Mouse (Mus musculus) heart, embryonic 14.5 days (tissue): ENCODE measurements around the gene Rps3. TPM values are rescaled to one million over a fixed set of nuclear protein-coding genes. Genes with fewer than 3 reads are reported as not detected.

Experiments
- ATAC-seq: fragments of 200-750 bp; cut with Nextera tagmentation; 2 replicates; pipeline ENCODE4 v1.8.0; 2017; ENCODE audit warnings: low read depth, moderate TSS enrichment; ENCODE audit not compliant: insufficient number of reproducible peaks, insufficient read depth, low FRiP score
- H3K27ac ChIP-seq, 2 experiments: fragments of 200-500 bp in 1 of 2; fragments of 300-500 bp in 1 of 2; sonication (generic) in 1 of 2; replicated peaks in 1 of 2; 2 replicates each; pipeline ENCODE4 v1.5.1; 2012 to 2014; ENCODE audit warnings: low read depth in 2 of 2, low read length in 2 of 2, control low read depth in 1 of 2, mild to moderate bottlenecking in 1 of 2, mixed read lengths in 1 of 2; ENCODE audit not compliant: control insufficient read depth in 1 of 2, insufficient read depth in 1 of 2
- H3K27me3 ChIP-seq: fragments of 300-500 bp; sonication (generic); 2 replicates; pipeline ENCODE4 v1.6.1; 2014; ENCODE audit warnings: mild to moderate bottlenecking, low read length, control low read depth; ENCODE audit not compliant: control insufficient read depth, insufficient read depth
- H3K36me3 ChIP-seq: fragments of 300-500 bp; sonication (generic); 2 replicates; pipeline ENCODE4 v1.6.1; 2014; ENCODE audit warnings: mild to moderate bottlenecking, control low read depth, low read length, mixed read lengths; ENCODE audit not compliant: control insufficient read depth, insufficient read depth
- H3K4me1 ChIP-seq, 2 experiments: fragments of 200-500 bp in 1 of 2; fragments of 300-500 bp in 1 of 2; sonication (generic) in 1 of 2; 2 replicates each; pipeline ENCODE4 v1.6.1; 2012 to 2014; ENCODE audit warnings: low read length in 2 of 2, control low read depth in 1 of 2, mixed read lengths in 1 of 2; ENCODE audit not compliant: control insufficient read depth in 2 of 2, insufficient read depth in 2 of 2
- H3K4me2 ChIP-seq: fragments of 300-500 bp; sonication (generic); 2 replicates; pipeline ENCODE4 v1.6.1; 2014; ENCODE audit warnings: mild to moderate bottlenecking, low read length
- H3K4me3 ChIP-seq, 2 experiments: fragments of 200-500 bp in 1 of 2; fragments of 300-500 bp in 1 of 2; sonication (generic) in 1 of 2; 2 replicates each; pipeline ENCODE4 v1.5.1; 2012 to 2014; ENCODE audit warnings: low read length in 2 of 2, mild to moderate bottlenecking in 2 of 2, control low read depth in 1 of 2, low read depth in 1 of 2, moderate library complexity in 1 of 2; ENCODE audit not compliant: control insufficient read depth in 1 of 2, insufficient read depth in 1 of 2
- H3K9ac ChIP-seq: fragments of 300-500 bp; sonication (generic); 2 replicates; pipeline ENCODE4 v1.6.1; 2014; ENCODE audit warnings: mild to moderate bottlenecking, low read length
- H3K9me3 ChIP-seq: fragments of 300-500 bp; sonication (generic); 2 replicates; pipeline ENCODE4 v1.6.1; 2016; ENCODE audit warnings: low read length, control low read depth; ENCODE audit not compliant: control insufficient read depth
- WGBS: fragments of 180-500 bp; shearing (Covaris S2); extraction: QIAGEN DNeasy Blood & Tissue Kit; methylation state at CpG from one replicate; pipeline ENCODE4 v1.1.7; 2014; 5-methylcytosine and 5-hydroxymethylcytosine counted together
- polyA plus RNA-seq: library from polyadenylated mRNA; unstranded; fragments of >200 nt; fragmentation: Nextera tagmentation; extraction: Ambion mirVana; gene quantifications from 2 replicates; pipeline ENCODE4 v1.2.1, GENCODE M21; 2014

Rps3 gene
- polyA plus RNA-seq, result 538 and 543 TPM in 2 replicates

DNA sequence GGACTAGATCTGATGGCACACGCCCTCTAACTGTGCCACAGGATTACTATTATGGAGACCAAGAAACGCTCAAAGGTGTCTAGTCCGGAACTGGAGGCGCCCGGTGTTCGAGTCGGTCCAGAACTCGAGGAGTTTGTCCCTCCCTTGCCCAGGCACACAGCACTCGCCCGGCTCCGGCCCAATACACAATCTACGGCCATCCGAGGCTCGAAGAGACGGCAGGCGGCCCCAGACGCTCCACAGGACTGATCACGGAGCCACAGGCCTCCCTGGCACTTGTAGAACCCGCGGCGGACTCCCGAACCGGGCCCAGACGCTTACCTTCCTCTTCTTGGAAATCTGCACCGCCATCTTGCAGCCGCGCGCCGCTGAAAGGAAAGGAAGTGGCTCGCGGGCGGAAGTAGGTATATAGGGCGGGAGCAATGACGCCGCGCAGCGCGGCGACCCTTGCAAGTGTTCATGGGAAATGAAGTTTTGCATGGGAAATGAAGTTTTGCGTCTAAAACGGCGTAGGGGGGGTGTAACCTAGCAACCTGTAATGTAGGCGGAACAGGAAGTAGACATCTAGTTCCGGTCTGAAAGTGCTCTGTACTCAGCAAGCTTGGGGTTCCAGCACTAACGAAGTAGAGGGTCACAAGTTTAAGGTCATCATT lies at the start of gene Rps3:
Gene Rps3 (minus strand): TSS at position 468 of the 653 bp plus-strand sequence.
- under 1% methylated on average over 45 of the region's 45 CpGs for whole genome bisulfite sequencing
- Histone ChIP-seq H3K9ac (peak within 1 kb of the TSS; percentile 91), H3K36me3 (peaks cover 41% of the 10 kb centered on the region), H3K4me1 (peaks cover 9 to 34% of the 10 kb centered on the region in 2 experiments), H3K27me3 (no peaks in the 10 kb centered on the region), H3K4me2 (peak within 1 kb of the TSS; percentile 77), H3K27ac (peak within 1 kb of the TSS; percentile 56 to 78), H3K4me3 (peak within 1 kb of the TSS; percentile 73 to 90), H3K9me3 (no peaks in the 10 kb centered on the region)
- peak; percentile 91 for ATAC-seq

DNA sequence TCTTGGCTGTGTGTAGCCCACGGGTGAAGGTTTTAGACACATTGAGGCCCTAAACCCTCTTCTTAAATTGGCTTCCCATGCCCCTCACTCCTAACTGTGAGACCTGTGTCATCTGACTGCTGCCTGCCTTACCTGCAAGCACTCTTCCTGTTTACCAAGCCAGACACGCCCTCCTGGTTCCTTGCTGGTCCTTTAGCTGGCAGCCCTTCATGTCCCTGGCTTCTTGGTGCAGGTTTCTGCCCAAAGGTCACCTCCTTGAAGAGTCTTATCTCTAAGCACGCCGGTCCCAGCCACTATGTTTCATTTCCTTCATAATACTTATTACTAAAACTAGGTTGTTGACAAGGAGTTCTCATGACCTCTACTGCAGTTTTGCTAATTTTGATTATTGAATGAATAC lies 49.0 kb upstream of the Rps3 start:
- no peak overlapping the region for H3K4me3 ChIP-seq
- H3K4me2 ChIP-seq, result no peak overlapping the region
- no peak for ATAC-seq
- peaks cover 10 to 15% of the 10 kb centered on the region in 2 experiments for H3K4me1 ChIP-seq
- H3K9me3 ChIP-seq, result no peaks in the 10 kb centered on the region
- no peak overlapping the region for H3K9ac ChIP-seq
- H3K27ac ChIP-seq, result no peak overlapping the region
- 62% methylated on average over 4 of the region's 4 CpGs for WGBS
- no peaks in the 10 kb centered on the region for H3K36me3 ChIP-seq
- no peaks in the 10 kb centered on the region for H3K27me3 ChIP-seq

DNA sequence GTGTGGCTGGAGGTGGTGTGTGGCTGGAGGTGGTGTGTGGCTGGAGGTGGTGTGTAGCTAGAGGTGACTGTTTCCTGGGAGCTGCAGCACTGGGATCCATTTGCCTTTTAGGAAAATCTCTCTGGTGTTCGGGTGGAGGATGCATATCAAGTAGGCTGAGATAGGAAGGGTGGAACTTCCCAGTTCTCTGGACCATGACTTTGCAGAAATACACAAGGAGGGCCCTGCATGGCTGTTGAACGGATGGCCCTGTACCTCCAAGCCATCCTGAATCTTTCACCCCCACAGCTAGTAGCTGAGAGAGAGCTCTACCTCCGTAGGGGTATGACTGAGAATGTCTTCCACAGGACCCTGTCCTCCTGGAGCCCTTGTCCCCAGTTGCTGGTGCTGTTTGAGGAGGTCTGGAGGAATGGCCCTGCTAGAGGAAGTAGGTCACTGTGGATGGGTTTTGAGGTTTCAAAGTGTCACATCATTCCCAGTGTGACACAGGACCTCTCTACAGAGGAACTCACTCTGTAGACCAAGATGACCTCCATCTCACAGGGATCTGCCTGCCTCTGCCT lies 48.0 kb upstream of the Rps3 start:
- Histone ChIP-seq H3K9me3 (no peaks in the 10 kb centered on the region), H3K27me3 (no peaks in the 10 kb centered on the region), H3K27ac (no peak overlapping the region), H3K4me2 (no peak overlapping the region), H3K36me3 (no peaks in the 10 kb centered on the region), H3K9ac (no peak overlapping the region), H3K4me3 (no peak overlapping the region), H3K4me1 (peaks cover 5 to 7% of the 10 kb centered on the region in 2 experiments; a peak in 3 of 4 replicates)
- 69% methylated on average over 3 of the region's 3 CpGs for WGBS
- ATAC-seq, result no peak

DNA sequence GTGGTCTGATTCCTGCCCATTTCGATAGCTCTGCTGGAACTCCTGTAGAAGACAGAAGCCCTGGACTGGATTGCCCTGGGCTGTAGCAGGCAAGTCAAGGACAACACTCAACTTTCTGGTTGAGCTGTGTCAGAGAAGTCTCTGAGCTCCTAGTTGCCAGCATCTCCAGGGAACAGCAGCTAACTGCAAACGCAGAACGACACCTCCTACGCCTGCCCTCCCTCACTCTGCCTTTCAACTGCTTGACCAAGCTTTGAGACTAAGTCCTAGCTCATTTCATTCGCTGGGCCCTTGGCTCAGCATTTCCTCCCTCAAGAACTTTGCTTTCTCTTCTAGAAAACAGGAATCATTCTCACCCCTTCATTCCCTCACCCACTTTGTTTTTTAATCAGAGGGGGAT lies 45.9 kb upstream of the Rps3 start:
- no peaks in the 10 kb centered on the region for H3K9me3 ChIP-seq
- no peak for ATAC-seq
- no peak overlapping the region for H3K9ac ChIP-seq
- 34% methylated on average over 5 of the region's 5 CpGs for WGBS
- peaks cover 0 to 2% of the 10 kb centered on the region in 2 experiments; a peak in 1 of 4 replicates for H3K4me1 ChIP-seq
- no peak overlapping the region for H3K4me2 ChIP-seq
- H3K4me3 ChIP-seq, result no peak overlapping the region
- H3K27ac ChIP-seq, result no peak overlapping the region
- no peaks in the 10 kb centered on the region for H3K36me3 ChIP-seq
- no peaks in the 10 kb centered on the region for H3K27me3 ChIP-seq

DNA sequence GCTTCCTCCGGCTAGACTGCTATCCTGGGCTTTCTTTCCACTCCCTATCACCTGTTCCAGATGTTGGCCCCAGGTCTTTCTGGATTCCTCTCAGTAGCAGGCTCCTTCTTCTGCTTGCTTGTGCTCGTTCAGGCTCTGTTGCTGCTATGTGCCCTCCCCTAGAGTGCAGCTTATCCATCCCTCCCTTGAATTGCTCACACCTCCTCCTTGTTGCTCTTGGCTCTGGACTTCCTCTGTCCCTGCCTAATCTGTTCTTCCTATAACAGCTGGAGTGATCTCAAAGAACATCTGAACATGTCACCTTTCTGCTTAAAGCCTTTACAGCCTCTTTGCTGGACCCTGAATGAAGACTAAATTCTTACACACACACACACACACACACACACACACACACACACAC lies 45.0 kb upstream of the Rps3 start:
- Histone ChIP-seq H3K4me1 (peaks cover 0 to 2% of the 10 kb centered on the region in 2 experiments; a peak in 1 of 4 replicates), H3K36me3 (no peaks in the 10 kb centered on the region), H3K4me3 (no peak overlapping the region), H3K9me3 (no peaks in the 10 kb centered on the region), H3K27ac (no peak overlapping the region), H3K27me3 (no peaks in the 10 kb centered on the region), H3K9ac (no peak overlapping the region), H3K4me2 (no peak overlapping the region)
- ATAC-seq, result no peak
- WGBS, result 23% methylated on average over 2 of the region's 2 CpGs

DNA sequence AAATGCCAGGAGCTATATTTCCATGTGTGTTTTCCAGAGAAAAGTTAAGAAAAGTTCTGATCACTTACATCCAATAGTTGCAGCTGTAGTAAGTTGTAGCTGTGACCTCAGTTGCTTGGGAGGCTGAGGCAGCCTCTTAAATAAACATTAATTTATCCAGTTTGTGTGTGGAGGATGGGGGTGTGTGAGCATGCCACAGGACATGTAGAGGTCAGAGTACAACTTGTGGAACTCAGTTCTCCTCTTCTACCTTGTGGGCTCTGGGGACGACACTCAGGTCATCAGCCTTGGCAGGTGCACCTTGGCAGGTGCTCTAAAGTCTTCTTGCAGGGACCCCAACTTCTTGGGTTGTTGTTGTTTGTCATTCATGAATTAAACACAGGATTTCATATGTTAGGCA lies 40.3 kb upstream of the Rps3 start:
- Histone ChIP-seq H3K4me1 (no peaks in the 10 kb centered on the region; a peak in 1 of 4 replicates), H3K27me3 (no peaks in the 10 kb centered on the region), H3K4me3 (no peak overlapping the region), H3K36me3 (no peaks in the 10 kb centered on the region), H3K27ac (no peak overlapping the region), H3K9me3 (no peaks in the 10 kb centered on the region), H3K9ac (no peak overlapping the region), H3K4me2 (no peak overlapping the region)
- 84% methylated on average over 1 of the region's 1 CpGs for WGBS
- no peak for ATAC-seq

DNA sequence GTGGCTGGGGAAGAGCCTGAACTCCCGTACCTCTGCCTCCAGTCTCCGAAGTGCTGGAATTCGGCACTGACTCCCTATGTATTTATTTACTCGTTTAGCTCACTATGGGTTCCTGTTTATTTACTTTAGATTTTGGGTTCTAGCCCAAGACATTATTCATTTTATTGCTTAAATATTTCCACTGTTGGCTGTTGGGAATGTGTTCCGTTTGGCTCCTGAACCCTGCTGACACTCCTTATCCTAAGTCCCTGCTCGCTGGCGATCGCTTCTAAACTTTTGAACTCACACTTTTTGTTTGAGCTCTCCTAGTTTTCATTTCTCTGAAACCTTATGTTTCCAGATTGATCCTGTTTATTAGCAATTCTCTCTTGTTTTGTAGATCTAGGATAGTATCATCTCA lies 39.6 kb upstream of the Rps3 start:
- ATAC-seq, result no peak
- Histone ChIP-seq H3K27me3 (no peaks in the 10 kb centered on the region), H3K9ac (no peak overlapping the region), H3K4me2 (no peak overlapping the region), H3K9me3 (no peaks in the 10 kb centered on the region), H3K4me1 (no peaks in the 10 kb centered on the region), H3K27ac (no peak overlapping the region), H3K4me3 (no peak overlapping the region), H3K36me3 (no peaks in the 10 kb centered on the region)
- WGBS, result 65% methylated on average over 8 of the region's 8 CpGs
